Mouse (Mus musculus): Measurements from ENCODE around the gene Igbp1.

Igbp1 gene

GRCm38 (mm10) chrX:100494068-100494978 is at the start of gene Igbp1:
Gene Igbp1 (plus strand): TSS chrX:100494291.
- DNase-seq (ENCODE audit: low spot score), result peak; percentile 69

DNA sequence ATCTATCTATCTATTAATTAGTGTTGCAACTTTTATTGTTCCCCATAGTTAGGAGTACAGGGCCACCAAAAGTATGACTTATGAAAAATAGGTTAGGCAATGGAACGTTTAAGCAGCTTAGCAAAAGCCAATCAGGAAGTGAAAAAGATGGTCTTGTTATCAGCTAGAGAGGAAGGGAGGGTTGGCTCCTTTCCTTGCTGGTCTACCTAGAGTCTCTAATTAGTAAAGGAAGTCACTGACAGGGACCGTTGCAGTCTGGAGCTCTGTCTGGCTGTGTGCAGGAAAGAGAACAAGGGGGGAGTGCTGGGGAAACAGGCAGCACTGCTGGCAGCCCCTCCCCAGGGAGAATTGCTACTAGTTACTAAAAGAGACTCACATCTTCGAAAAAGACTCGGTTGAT is 26.0 kb upstream of the Igbp1 start:
- DNase-seq (ENCODE audit: low spot score), result no peak

DNA sequence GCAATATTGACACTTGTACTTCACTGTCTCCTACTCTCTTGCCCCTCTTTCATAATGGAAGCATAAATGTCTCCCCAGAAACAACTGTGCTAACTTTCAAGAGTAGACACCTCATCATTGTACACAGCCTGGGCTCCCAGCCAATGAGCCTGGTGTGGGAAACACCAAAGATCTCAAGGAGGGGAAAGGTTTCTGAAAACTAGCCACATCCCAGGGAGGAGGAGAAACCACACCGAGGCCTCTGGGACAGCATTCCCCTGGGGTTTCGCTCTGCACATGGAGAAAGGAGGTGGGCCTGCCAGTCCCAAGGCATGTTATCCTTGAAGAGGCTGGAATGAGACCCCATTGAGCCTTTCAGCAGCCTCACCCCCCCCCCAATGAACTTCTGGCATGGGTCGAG is 24.0 kb upstream of the Igbp1 start:
- no peak for DNase-seq (ENCODE audit: low spot score)

DNA sequence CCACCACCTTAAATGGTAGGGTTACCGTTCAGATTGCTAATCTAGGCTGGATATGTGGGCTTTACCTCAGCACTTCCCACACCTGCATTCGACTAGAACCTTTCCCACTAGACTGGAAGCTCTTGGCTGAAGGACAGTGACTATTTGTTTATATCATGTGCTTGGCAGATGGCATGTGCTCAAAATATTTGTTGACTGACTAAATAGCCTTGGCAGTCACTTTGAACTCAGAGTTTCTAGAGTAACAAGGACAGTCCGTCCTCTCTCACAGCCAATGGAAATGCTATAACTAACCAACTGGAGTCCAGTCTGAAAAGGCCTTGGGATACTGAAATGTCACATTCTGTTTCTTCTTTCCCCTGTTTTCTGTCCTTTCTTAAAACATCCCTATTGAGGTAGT is 22.6 kb upstream of the Igbp1 start:
- no peak for DNase-seq (ENCODE audit: low spot score)

DNA sequence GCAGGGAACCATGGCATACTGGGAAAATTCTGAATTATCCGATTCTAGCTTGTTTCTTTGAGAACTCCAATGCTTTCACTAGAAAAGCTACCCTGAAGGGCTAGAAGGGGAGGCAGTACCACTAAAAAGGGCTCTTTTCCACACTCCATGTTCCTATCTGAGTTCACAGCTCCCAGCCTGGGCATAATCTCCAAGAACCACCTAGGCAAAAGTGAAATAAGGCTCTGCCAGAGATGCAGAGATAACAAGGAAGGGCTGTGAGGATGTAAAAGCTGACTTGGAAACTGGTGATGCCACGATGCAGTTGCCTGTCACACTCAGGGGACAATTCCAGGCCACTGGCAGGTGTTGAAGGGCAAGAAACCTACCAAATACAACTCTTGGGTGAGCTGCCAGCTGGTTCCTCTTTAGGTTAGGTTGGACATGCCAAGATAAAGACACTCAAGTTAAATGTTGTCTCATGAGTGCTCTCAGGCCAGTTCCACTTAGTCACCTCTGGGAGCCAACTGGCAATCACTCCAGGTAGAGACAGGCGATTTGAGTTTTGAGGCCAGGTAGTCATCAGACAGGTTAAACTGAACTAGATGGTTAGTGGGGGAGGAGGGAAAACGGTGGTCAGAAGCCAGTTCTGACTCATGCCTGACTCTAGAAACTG is 18.4 kb upstream of the Igbp1 start:
- DNase-seq (ENCODE audit: low spot score), result no peak

- DNase-seq (ENCODE audit: low spot score), result peak; percentile 77
These were observed 13.8 kb upstream of the Igbp1 start for GRCm38 (mm10) chrX:100480317-100480716.

DNA sequence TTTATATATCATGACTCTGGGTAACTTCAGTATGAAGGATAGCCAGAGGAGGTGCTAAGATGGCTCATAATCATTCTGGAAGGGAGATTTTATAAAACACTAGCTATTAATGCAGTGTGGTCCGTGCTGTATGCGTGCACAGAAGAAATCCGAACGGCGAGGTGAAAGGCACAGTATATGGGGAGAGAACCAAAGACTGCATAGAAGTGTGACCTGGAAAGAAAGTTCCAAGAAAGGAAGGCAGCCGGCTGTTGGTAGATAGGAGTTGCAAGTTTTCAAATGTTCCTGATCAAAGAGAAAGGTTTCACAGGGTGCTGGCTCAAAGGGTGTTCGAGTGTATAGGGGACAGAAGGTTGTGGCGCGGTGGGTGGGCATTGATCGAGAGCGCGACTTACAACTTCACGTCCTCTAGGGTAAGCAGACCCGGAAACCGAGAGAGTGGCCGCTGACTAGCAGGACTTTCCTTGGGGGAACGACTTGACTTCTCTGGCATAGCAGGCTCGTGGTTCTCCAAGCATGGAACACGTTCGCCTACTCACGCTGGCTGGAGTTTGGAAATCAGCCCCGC is 507 bp upstream of the Igbp1 start:
- no peak for DNase-seq (ENCODE audit: low spot score)

- no peak for DNase-seq (ENCODE audit: low spot score)
These were observed 10.2 kb downstream of the Igbp1 start for GRCm38 (mm10) chrX:100504175-100504851.

DNA sequence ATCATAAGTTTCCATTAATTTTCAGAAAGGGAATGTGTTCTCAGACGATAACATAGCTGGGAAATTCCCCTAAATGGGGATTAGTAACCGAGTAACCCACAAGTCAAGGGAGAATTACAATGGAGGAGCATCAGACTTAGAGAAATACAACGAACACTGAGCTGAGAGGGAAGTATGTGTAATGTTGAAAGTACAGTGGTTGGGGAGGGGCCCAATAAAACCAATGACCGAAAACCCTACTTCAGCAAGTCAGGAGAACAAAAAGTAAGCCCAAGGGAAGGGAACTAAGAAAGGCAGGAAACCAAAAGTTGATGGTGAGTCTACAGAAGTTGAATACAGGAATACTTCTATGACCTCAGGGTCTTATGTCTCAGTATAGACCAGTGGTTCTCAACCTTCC is 14.1 kb downstream of the Igbp1 start:
- no peak for DNase-seq (ENCODE audit: low spot score)

DNA sequence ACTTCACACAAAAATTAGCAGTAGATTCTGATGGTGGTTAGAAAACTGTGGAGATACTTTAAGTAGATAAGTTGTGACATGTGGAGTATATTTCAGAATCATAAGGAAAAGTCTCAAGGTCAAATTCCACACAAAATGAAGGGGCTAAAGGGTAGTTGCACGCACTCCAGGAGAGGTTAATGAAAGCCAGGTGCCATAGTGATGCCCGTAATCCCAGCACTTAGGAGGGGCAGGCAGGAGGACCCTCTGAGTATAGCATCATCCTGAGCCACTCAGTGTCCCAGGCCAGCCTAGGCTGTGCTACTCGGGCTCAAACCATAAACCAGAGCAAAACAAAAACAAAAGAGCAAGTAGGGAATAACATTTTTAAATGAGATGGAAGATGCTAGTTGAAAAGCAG is 15.8 kb downstream of the Igbp1 start:
- DNase-seq (ENCODE audit: low spot score), result no peak

- no peak for DNase-seq (ENCODE audit: low spot score)
These were observed 22.6 kb downstream of the Igbp1 start for GRCm38 (mm10) chrX:100516683-100517082.

DNA sequence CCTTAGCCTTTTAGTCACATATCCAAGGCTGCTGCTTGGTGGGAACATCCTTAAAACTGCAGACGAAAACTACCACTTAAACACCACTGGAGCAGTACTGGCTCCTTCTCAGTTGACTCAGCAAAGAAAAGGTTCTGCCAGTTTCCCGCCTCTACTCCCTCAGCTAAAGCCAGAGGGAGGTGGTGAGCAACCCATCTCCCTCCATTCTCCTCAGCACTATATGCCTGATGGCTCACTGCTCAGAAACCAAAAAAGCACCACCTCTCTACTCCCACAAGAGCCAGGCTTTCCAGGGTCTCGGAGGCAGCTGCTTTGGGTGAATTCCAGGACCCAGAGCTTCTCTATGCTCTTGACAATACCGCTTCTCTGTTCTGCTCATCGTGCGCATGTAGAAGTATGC is 23.5 kb downstream of the Igbp1 start:
- no peak for DNase-seq (ENCODE audit: low spot score)

DNA sequence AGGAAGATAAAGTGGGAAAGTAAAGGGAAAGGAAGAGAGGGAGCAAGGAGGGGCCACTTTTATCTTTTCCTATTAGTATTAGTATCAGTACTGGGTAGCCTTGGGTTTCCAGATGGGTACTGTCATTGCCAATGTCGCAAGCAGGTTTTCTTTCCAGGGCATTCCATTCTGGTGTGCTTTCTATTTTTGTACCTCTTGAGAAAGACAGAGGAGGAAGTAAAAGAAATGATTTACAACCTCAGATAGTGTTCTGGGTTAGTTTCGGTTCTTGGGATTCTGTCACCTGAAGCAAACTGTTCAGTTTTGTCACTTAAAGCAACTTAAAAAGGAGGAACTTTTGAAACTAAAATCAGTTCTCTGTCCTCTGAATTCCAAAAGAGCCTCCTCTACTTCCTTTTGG is 24.4 kb downstream of the Igbp1 start:
- no peak for DNase-seq (ENCODE audit: low spot score)

DNA sequence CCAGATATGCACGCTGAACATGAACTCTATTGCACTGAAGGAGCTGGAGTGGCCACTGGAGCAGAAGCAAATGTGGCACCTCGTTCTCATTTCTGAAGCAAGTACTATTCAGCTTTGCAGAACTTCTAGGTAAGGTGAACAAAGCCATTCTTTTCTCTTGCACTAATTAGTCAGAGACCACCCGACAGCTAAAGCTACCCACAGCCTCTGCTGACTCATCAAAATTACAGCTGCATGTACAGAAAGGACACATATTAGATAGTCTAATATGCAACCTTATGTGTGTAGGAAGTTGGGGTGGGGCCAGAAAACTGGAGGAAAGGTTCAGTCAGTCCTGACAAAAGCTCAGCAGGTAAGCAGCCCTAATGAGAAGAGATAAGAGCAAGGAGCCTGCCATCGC is 30.4 kb downstream of the Igbp1 start, which contains the start of gene Dgat2l6:
TSS of gene Dgat2l6 (plus strand) at position 368 of the 400 bp plus-strand sequence.
- DNase-seq (ENCODE audit: low spot score), result no peak

DNA sequence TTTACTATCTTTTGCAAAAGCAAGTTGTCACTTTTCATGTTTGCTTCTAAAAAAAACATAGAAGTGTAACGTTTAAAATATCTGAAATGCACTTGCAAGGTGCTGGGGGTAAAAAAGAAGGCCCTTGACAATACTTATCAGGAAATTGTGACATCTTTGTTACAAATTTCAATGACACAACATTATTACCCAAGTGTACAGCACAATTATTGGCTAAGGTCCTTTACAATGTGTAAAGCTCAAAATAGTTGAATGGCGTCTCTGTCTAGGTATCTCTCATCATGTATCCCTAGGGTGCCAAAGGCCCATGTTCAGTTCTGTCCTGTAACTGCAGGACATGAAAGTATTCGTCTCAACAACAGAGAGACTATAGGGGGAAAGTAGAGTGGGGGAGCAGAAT is 61.9 kb downstream of the Igbp1 start:
- no peak for DNase-seq (ENCODE audit: low spot score)

DNA sequence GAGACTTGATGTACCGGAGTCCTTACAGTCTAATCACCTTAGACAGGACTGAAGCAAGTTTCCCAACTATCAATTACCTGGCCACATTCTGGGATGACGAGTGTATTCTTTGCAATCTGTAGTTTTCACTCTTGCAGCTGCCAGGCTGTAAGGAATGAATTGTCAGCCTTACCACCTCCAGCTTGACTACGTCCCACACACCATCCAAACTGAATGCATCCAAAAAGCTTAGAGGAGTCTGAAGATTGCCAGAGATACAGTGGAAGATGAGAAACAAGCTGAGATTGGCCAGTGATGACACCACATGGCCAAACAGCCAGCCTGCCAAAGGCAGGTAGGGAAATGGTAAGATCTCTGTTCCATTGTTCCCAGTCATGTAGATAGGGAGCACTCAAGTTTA is 71.6 kb downstream of the Igbp1 start:
- no peak for DNase-seq (ENCODE audit: low spot score)
